Mouse (Mus musculus): ENCODE data around the gene Gtf2h2. TPM values are rescaled to one million over a fixed set of nuclear protein-coding genes. Genes with fewer than 3 reads are reported as not detected.
"Not testable (repeated sequence)": the region's sequence is repeated elsewhere in the genome, so short reads cannot be mapped to it uniquely, and the experiment has no call there.

Gene Gtf2h2
- total RNA-seq, 2 experiments from 2014 or later, result 43.0 to 48.1 TPM

- no peak for ATAC-seq (ENCODE audit: poor library complexity, severe bottlenecking)
These were observed 756 bp downstream of the Gtf2h2 start for GRCm38 (mm10) chr13:100491623-100492022.

- no peak for ATAC-seq (ENCODE audit: poor library complexity, severe bottlenecking)
These were observed 2.0 kb downstream of the Gtf2h2 start for GRCm38 (mm10) chr13:100490424-100490823.

GRCm38 (mm10) chr13:100483610-100484009 is 8.8 kb downstream of the Gtf2h2 start:
- ATAC-seq (ENCODE audit: poor library complexity, severe bottlenecking), result no peak

GRCm38 (mm10) chr13:100463527-100464222 is 28.7 kb downstream of the Gtf2h2 start:
- ATAC-seq (ENCODE audit: poor library complexity, severe bottlenecking), result no peak

- ATAC-seq (ENCODE audit: poor library complexity, severe bottlenecking), result no peak
These were observed 31.0 kb downstream of the Gtf2h2 start for GRCm38 (mm10) chr13:100461336-100461735.

- peak; percentile 69 for ATAC-seq (ENCODE audit: poor library complexity, severe bottlenecking)
These were observed 39.8 kb downstream of the Gtf2h2 start, which contains the start of gene Naip1 for GRCm38 (mm10) chr13:100452415-100453127. Gene Naip1, minus strand, starts transcription at chr13:100452869.

- ATAC-seq (ENCODE audit: poor library complexity, severe bottlenecking), result peak; percentile 87
These were observed 42.9 kb downstream of the Gtf2h2 start for GRCm38 (mm10) chr13:100449495-100449894.

- no peak for ATAC-seq (ENCODE audit: poor library complexity, severe bottlenecking)
These were observed 52.3 kb downstream of the Gtf2h2 start for GRCm38 (mm10) chr13:100440116-100440515.

- ATAC-seq (ENCODE audit: poor library complexity, severe bottlenecking), result no peak
These were observed 53.7 kb downstream of the Gtf2h2 start for GRCm38 (mm10) chr13:100438701-100439100.

- ATAC-seq (ENCODE audit: poor library complexity, severe bottlenecking), result no peak
These were observed 55.0 kb downstream of the Gtf2h2 start for GRCm38 (mm10) chr13:100437322-100437825.

- ATAC-seq (ENCODE audit: poor library complexity, severe bottlenecking), result peak; percentile 74
These were observed 55.7 kb downstream of the Gtf2h2 start for GRCm38 (mm10) chr13:100436556-100437163.

- not testable (repeated sequence) for ATAC-seq (ENCODE audit: poor library complexity, severe bottlenecking)
These were observed 72.4 kb downstream of the Gtf2h2 start for GRCm38 (mm10) chr13:100419958-100420357.

GRCm38 (mm10) chr13:100414428-100414827 is 78.0 kb downstream of the Gtf2h2 start:
- no peak for ATAC-seq (ENCODE audit: poor library complexity, severe bottlenecking)

Other genes starting within 250 kb of the Gtf2h2 start
- gene Naip5, start 246.3 kb downstream of the Gtf2h2 start, total RNA-seq (2015), result 37.1 and 37.2 TPM in 2 replicates
- 42.8 and 45.3 TPM in 2 replicates for gene Naip5, start 246.3 kb downstream of the Gtf2h2 start, total RNA-seq (2017)
- 48.3 and 51.1 TPM in 2 replicates for gene Naip6, start 174.9 kb downstream of the Gtf2h2 start, total RNA-seq (2015)
- gene Naip6, start 174.9 kb downstream of the Gtf2h2 start, total RNA-seq (2017), result 31.5 and 34.7 TPM in 2 replicates
- gene Naip1, start 39.7 kb downstream of the Gtf2h2 start, total RNA-seq (2015), result 0.23 and 1.8 TPM in 2 replicates
- gene Naip1, start 39.7 kb downstream of the Gtf2h2 start, total RNA-seq (2017), result 1.5 and 2.3 TPM in 2 replicates
- not detected in 2 replicates for gene Ocln, start 60.1 kb upstream of the Gtf2h2 start, total RNA-seq (2015)
- not detected in 2 replicates for gene Ocln, start 60.1 kb upstream of the Gtf2h2 start, total RNA-seq (2017)
- gene Marveld2, start 124.4 kb upstream of the Gtf2h2 start, total RNA-seq (2015), result 0.07 and 0.16 TPM in 2 replicates
- 0.40 and 0.53 TPM in 2 replicates for gene Marveld2, start 124.4 kb upstream of the Gtf2h2 start, total RNA-seq (2017)
- gene Ak6, start 158.4 kb upstream of the Gtf2h2 start, total RNA-seq (2015), result 189 and 230 TPM in 2 replicates
- gene Ak6, start 158.4 kb upstream of the Gtf2h2 start, total RNA-seq (2017), result 153 and 173 TPM in 2 replicates
- gene Rad17, start 158.5 kb upstream of the Gtf2h2 start, total RNA-seq (2015), result 25.6 and 28.7 TPM in 2 replicates
- gene Rad17, start 158.5 kb upstream of the Gtf2h2 start, total RNA-seq (2017), result 29.7 and 35.3 TPM in 2 replicates
- gene Taf9, start 159.0 kb upstream of the Gtf2h2 start, total RNA-seq (2015), result 21.9 and 28.0 TPM in 2 replicates
- 14.4 and 26.5 TPM in 2 replicates for gene Taf9, start 159.0 kb upstream of the Gtf2h2 start, total RNA-seq (2017)
- gene Ccdc125, start 177.1 kb upstream of the Gtf2h2 start, total RNA-seq (2015), result 36.8 and 39.3 TPM in 2 replicates
- gene Ccdc125, start 177.1 kb upstream of the Gtf2h2 start, total RNA-seq (2017), result 65.1 and 70.7 TPM in 2 replicates
- 26.1 and 27.2 TPM in 2 replicates for gene Cdk7, start 238.4 kb upstream of the Gtf2h2 start, total RNA-seq (2015)
- 22.2 and 22.6 TPM in 2 replicates for gene Cdk7, start 238.4 kb upstream of the Gtf2h2 start, total RNA-seq (2017)